Mouse (Mus musculus) left cerebral cortex, adult 8-10 months (tissue): ENCODE measurements around the gene Sbf2. TPM values are rescaled to one million over a fixed set of nuclear protein-coding genes. Genes with fewer than 3 reads are reported as not detected.

Experiments
- DNase-seq, 2 experiments: peaks; one replicate each; pipeline ENCODE4 v3.0.0; 2022; ENCODE audit warnings: low spot score in 2 of 2
- total RNA-seq, 4 experiments: library from RNA; stranded (reverse); gene quantifications; 2 replicates each; pipeline ENCODE4 v1.2.4; 2022

Gene Sbf2
- total RNA-seq, 4 experiments from 2014 or later, result 49.2 to 62.5 (median 60.1) TPM

GRCm38 (mm10) chr7:110282797-110283196 is 331.9 kb downstream of the Sbf2 start:
- no peak for DNase-seq

- DNase-seq, result no peak
These were observed 333.1 kb downstream of the Sbf2 start for GRCm38 (mm10) chr7:110281435-110282256.

GRCm38 (mm10) chr7:110279183-110279582 is 335.5 kb downstream of the Sbf2 start:
- DNase-seq, result no peak

GRCm38 (mm10) chr7:110277734-110278245 is 336.9 kb downstream of the Sbf2 start:
- DNase-seq, result no peak

DNA sequence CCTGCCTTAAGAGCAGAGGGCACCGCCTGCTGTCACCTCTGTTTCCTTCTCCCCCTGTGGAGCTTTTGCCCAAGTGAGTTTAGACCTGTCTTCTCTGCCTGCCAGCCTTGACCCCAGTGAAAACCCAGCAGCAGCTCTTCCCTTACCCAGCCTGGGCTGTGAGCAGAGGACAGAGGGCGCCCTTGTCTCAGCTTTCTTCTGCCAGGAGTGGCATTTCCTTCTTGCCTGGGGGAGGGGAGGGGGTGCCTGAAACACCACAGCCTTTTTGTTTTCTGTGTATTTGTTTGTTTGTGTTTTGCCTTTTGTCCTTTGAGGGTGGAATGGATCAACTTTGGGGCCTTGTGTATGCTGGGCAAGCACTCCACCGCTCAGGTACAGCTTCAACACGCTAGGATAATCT is 342.3 kb downstream of the Sbf2 start:
- DNase-seq, result no peak

DNA sequence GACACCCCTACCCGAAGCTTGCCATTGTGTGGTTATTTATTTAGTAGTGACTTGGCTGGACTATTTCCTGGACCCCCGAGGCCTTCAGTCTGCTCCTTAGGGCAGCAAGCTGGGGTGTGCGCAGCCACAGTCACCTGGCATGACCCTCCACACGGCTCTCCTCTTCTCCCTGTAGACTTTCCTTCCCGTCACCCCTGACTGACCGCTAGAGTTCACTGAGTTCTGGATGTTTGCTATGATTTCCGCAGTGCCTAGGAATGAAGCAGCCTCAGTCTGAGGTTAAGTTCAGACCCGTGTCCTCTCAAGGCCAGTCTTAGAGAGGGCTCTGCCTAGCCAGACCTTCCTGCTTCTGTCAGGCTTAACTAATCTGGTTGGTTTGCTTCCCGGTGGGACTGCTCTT is 342.9 kb downstream of the Sbf2 start:
- no peak for DNase-seq

- DNase-seq, result no peak
These were observed 344.3 kb downstream of the Sbf2 start for GRCm38 (mm10) chr7:110270455-110270854.

- no peak for DNase-seq
These were observed 344.9 kb downstream of the Sbf2 start for GRCm38 (mm10) chr7:110269777-110270176.

DNA sequence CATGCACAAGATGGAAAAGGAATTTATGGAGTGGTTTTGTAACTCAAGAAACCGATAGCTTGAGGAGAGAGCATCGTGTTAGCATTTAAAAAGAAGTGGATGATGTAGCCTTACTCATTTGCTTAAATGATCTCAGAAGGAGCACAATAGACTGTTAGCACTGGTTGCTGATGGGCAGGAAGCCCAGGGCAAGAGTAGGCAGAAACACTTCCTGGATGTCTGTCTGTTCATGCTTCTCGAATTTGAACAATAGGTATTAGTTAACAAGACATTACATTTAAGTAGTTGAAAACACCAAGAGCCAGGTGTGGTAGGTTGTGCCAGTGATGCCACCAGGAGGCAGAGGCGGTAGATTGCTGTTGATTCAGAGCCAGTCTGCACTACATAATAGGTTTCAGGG is 346.2 kb downstream of the Sbf2 start:
- DNase-seq, result no peak

GRCm38 (mm10) chr7:110267994-110268393 is 346.7 kb downstream of the Sbf2 start:
- no peak for DNase-seq

DNA sequence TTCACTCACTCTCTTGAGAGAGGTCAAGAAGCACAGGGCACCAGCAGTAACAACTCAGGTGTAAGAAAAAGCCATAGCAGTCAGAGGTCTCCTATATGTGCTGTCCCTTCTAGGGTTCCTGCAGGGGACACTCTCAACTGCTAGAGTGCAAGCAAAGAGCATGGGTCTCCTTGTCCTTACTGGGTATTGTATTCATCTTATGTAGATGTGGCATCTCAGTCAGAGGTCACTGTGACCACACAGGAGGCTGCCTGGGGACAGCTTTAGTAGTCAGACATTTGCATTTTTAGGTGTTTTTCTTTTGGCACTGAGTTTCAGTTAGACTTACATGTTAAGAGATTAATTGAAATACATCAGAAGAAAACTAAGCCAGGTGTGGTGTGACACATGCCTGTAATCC is 347.7 kb downstream of the Sbf2 start:
- no peak for DNase-seq

DNA sequence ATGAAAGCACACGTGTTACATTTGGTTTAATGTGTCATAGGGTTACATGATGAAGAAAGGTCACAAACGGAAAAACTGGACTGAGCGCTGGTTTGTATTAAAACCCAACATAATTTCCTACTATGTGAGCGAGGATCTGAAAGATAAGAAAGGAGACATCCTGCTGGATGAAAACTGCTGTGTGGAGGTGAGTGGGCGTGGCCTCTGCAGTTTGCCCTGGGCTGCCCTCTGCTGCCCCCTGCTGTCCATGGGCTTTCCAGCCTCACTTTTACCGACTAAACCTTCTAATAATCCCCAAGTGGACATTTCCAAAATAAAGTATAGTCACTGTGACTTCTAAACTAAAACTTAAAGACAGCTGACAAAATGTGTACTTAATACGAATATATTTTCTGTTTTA is 348.9 kb downstream of the Sbf2 start:
- DNase-seq, result peak; percentile 43 to 65

DNA sequence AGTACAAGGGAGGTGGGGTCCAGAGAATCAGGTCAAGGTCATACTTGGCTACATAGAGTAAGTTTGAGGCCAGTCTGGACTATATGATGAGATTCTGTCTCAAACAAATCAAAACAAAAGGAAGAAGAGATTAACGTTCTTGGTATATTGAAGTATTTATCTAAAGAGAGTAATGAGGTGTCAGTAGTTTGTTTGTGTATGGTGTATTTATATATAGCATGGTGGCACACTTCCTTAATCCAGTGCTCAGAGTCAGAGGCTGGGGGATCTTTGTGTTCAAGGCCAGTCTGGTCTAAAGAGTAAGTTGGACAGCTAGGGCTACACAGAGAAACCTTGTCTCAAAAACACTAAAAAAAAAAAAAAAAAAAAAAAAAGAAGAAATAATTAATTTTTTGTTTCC is 351.2 kb downstream of the Sbf2 start:
- no peak for DNase-seq

DNA sequence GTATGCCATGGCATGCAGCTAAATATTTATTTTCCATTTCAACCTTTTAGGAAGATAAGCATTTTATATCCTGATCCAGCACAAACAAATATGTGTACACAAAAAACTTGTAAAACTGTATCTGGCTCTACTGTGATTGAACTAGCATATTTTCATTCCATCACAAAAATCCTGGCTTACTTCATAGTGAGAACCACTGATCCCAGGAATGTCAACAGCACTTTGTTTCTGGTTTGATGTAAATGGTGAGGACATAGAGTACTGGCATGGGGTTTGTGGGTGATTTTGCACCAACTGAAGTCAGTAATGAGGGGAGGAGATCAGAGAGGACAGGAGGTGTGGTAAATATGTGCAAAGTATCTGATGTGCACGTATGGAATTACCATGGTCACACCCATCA is 352.1 kb downstream of the Sbf2 start:
- no peak for DNase-seq

DNA sequence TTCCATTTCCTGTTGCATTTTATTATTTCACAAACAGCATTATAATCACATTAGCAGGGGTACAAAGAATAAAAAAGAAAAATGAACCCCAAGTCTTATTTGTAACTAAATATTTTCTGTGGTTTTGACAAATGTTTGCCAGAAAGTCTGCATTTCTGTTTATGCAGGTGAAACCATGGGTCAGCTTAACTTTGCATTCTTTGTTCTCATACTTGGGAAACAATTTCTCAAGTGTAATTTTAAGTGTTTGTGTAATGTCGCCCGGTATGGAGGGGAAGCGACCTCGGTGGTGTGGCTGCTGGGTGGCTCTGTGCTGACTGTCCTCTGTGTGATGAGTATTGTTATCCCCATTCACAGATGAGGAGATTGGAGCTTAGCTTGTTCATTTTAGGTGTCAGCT is 352.9 kb downstream of the Sbf2 start:
- no peak for DNase-seq

DNA sequence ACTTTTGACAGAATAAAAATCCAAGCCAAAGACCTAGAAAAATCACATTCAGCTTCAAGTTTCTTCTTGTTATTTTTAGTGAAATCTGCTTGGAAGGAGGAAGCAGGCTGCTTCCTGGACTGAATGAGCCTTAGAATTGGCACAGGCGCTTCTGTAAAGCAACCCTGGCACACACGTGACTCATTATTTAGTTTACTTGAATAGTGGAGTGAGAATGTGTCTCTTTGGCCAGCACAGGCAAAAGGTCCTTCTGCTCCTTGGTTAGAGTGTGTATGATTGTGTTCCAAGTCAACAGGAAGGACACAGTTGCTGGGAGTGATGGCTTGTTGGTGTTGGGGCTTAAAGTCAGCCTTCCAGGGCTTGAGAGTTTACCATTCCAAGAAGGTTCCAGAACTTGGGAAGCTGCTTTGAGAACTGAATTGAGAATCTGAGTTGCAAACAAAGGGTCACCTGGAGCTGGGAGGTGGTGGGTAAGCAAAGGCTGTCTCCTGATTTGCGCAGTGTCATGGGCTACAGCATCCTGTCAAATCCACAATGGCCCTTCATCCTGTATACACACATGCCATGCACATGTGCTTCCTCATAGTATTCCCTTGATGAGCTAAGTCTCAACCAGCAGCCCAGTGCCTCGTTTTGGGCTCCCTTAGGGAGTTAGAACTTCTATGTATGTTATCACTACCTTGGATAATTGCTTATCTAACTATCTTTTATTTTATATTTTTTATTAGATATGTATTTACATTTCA is 354.6 kb downstream of the Sbf2 start:
- DNase-seq, result peak in 1 of 2 experiments; percentile 18

DNA sequence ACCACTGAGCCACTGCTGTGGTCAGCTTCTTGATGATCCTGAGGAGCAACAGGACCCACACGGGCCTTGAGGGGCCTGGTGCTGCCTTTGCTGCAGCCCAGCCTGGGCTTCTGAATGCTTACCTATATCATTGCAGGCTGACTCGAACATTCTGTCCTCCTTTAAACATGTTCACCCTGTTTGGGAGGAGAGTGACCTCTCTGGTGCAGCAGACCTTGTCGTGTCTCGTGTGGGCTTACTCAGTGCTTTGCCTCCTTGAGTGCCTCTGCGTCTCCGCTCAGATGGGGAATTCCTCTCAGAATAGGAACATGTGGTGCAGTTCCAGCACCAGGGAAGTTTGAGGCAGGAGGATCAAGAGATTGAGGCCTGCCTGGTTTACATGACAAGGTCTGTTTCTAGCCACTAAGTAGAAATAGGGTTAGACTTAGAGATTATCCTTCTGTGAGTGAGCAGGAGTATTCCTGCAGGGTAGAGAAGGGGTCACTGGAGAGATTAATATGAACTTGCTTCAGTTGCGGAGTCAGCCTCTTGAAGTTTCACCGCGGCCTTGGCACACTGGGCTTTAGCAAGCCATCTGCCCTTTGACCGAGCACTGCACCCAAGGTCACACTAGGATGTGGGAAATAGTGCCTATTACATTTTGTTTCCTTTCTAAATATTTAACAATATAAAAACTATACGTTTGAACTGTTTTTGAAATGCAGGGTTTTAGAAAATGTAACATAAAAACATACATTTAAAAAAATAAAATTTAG is 356.3 kb downstream of the Sbf2 start:
- DNase-seq, result no peak

Other genes with a start within 250 kb of the Sbf2 start
- 1 to 10 TPM; 1.8 to 3.1 (median 2.5) TPM for gene Adm, start 12.7 kb upstream of the Sbf2 start, total RNA-seq
- 10 to 100 TPM; 22.9 to 33.5 (median 29.5) TPM for gene Ampd3, start 153.3 kb upstream of the Sbf2 start, total RNA-seq
- gene Rnf141, start 229.5 kb upstream of the Sbf2 start, total RNA-seq, result 10 to 100 TPM; 68.5 to 87.3 (median 77.0) TPM
- gene Lyve1, start 248.3 kb upstream of the Sbf2 start, total RNA-seq, result 1 to 10 TPM in 2 of 4 experiments, under 1 TPM in 2; 0.84 to 1.4 (median 0.99) TPM